Mouse (Mus musculus) intestine, embryonic 16.5 days (tissue): ENCODE data around the gene Ugt1a2. TPM values are rescaled to one million over a fixed set of nuclear protein-coding genes. Genes with fewer than 3 reads are reported as not detected.

Experiments used
- ATAC-seq: fragments of 200-750 bp; cut with Nextera tagmentation; 2 replicates; pipeline ENCODE4 v1.8.0; 2017; ENCODE audit warnings: moderate TSS enrichment, moderate library complexity
- H3K27ac ChIP-seq: fragments of 300-500 bp; sonication (generic); 2 replicates; pipeline ENCODE4 v1.5.1; 2014; ENCODE audit warnings: mild to moderate bottlenecking, low read length
- H3K27me3 ChIP-seq: fragments of 300-500 bp; sonication (generic); replicated peaks from 2 replicates; pipeline ENCODE4 v1.6.1; 2014; ENCODE audit warnings: low read length, control low read depth, mixed read lengths; ENCODE audit not compliant: control insufficient read depth, insufficient read depth
- H3K36me3 ChIP-seq: fragments of 300-500 bp; sonication (generic); 2 replicates; pipeline ENCODE4 v1.6.1; 2014; ENCODE audit warnings: low read length, control low read depth; ENCODE audit not compliant: control insufficient read depth, insufficient read depth
- H3K4me1 ChIP-seq: fragments of 300-500 bp; sonication (generic); 2 replicates; pipeline ENCODE4 v1.6.1; 2014; ENCODE audit warnings: low read length, control low read depth, mixed read lengths; ENCODE audit not compliant: control insufficient read depth, insufficient read depth
- H3K4me2 ChIP-seq: fragments of 300-500 bp; sonication (generic); 2 replicates; pipeline ENCODE4 v1.6.1; 2014; ENCODE audit warnings: low read depth, low read length, control low read depth
- H3K4me3 ChIP-seq: fragments of 300-500 bp; sonication (generic); 2 replicates; pipeline ENCODE4 v1.5.1; 2014; ENCODE audit warnings: mild to moderate bottlenecking, low read length
- H3K9ac ChIP-seq: fragments of 300-500 bp; sonication (generic); 2 replicates; pipeline ENCODE4 v1.6.1; 2014; ENCODE audit warnings: low read depth, low read length
- H3K9me3 ChIP-seq: fragments of 300-500 bp; sonication (generic); 2 replicates; pipeline ENCODE4 v1.6.1; 2016; ENCODE audit warnings: low read length, control low read depth; ENCODE audit not compliant: control insufficient read depth
- WGBS: fragments of 180-500 bp; shearing (Covaris S2); extraction: QIAGEN DNeasy Blood & Tissue Kit; methylation state at CpG from one replicate; pipeline ENCODE4 v1.1.7; 2014; 5-methylcytosine and 5-hydroxymethylcytosine counted together
- polyA plus RNA-seq: library from polyadenylated mRNA; unstranded; fragments of >200 nt; fragmentation: Nextera tagmentation; extraction: Ambion mirVana; gene quantifications from 2 replicates; pipeline ENCODE4 v1.2.1, GENCODE M21; 2015

Ugt1a2 gene
- polyA plus RNA-seq, 1 experiment from 2014 or later, result not detected

- Histone ChIP-seq H3K36me3 (no peaks in the 10 kb centered on the region), H3K27ac (no peak overlapping the region), H3K27me3 (no peaks in the 10 kb centered on the region), H3K4me2 (no peak overlapping the region), H3K9ac (no peak overlapping the region), H3K4me3 (no peak overlapping the region), H3K9me3 (peaks cover 64% of the 10 kb centered on the region), H3K4me1 (no peaks in the 10 kb centered on the region)
- no peak for ATAC-seq
- 73% methylated on average over 5 of the region's 5 CpGs for WGBS
Observed at GRCm38 (mm10) chr1:88237311-88237710, 36.9 kb downstream of the Ugt1a2 start.

- WGBS, result 79% methylated on average over 6 of the region's 6 CpGs
- no peak for ATAC-seq
- H3K27ac ChIP-seq, result no peak overlapping the region
Observed at GRCm38 (mm10) chr1:88238771-88239170, 38.4 kb downstream of the Ugt1a2 start.

GRCm38 (mm10) chr1:88240072-88240471, 39.7 kb downstream of the Ugt1a2 start:
- no peak overlapping the region for H3K4me2 ChIP-seq
- H3K4me1 ChIP-seq, result no peaks in the 10 kb centered on the region
- H3K27me3 ChIP-seq, result no peaks in the 10 kb centered on the region
- H3K9me3 ChIP-seq, result peaks cover 67% of the 10 kb centered on the region
- H3K36me3 ChIP-seq, result no peaks in the 10 kb centered on the region
- WGBS, result 71% methylated on average over 5 of the region's 5 CpGs
- no peak for ATAC-seq
- H3K9ac ChIP-seq, result no peak overlapping the region
- H3K27ac ChIP-seq, result no peak overlapping the region
- no peak overlapping the region for H3K4me3 ChIP-seq

More at GRCm38 (mm10) chr1:88238771-88239170, 38.4 kb downstream of the Ugt1a2 start:
- H3K9ac ChIP-seq, result no peak overlapping the region
- H3K36me3 ChIP-seq, result no peaks in the 10 kb centered on the region
- H3K4me3 ChIP-seq, result no peak overlapping the region
- no peak overlapping the region for H3K4me2 ChIP-seq
- peaks cover 67% of the 10 kb centered on the region for H3K9me3 ChIP-seq
- H3K27me3 ChIP-seq, result no peaks in the 10 kb centered on the region
- H3K4me1 ChIP-seq, result no peaks in the 10 kb centered on the region

GRCm38 (mm10) chr1:88240579-88240978, 40.2 kb downstream of the Ugt1a2 start:
- Histone ChIP-seq H3K36me3 (no peaks in the 10 kb centered on the region), H3K9ac (no peak overlapping the region), H3K4me2 (no peak overlapping the region), H3K9me3 (peaks cover 66% of the 10 kb centered on the region), H3K4me3 (no peak overlapping the region), H3K4me1 (no peaks in the 10 kb centered on the region), H3K27ac (no peak overlapping the region), H3K27me3 (no peaks in the 10 kb centered on the region)
- 72% methylated on average over 4 of the region's 4 CpGs for whole genome bisulfite sequencing
- 0 out of 2 replicates have a peak, but pooled peaks have one; percentile 7 for ATAC-seq

GRCm38 (mm10) chr1:88243861-88244260, 43.5 kb downstream of the Ugt1a2 start:
- Histone ChIP-seq H3K9ac (no peak overlapping the region), H3K4me2 (no peak overlapping the region), H3K27me3 (no peaks in the 10 kb centered on the region), H3K9me3 (peaks cover 51% of the 10 kb centered on the region), H3K4me3 (no peak overlapping the region), H3K36me3 (no peaks in the 10 kb centered on the region), H3K27ac (no peak overlapping the region), H3K4me1 (no peaks in the 10 kb centered on the region)
- WGBS, result 65% methylated on average over 5 of the region's 5 CpGs
- no peak for ATAC-seq

- Histone ChIP-seq H3K4me2 (no peak overlapping the region), H3K4me1 (no peaks in the 10 kb centered on the region), H3K9ac (no peak overlapping the region), H3K27me3 (no peaks in the 10 kb centered on the region), H3K9me3 (peaks cover 60% of the 10 kb centered on the region), H3K36me3 (no peaks in the 10 kb centered on the region), H3K4me3 (no peak overlapping the region), H3K27ac (no peak overlapping the region)
- peak; percentile 5; the same call in 1 of the 2 replicates for ATAC-seq
- WGBS, result 77% methylated on average over 6 of the region's 6 CpGs
Observed at GRCm38 (mm10) chr1:88245881-88246280, 45.5 kb downstream of the Ugt1a2 start.

GRCm38 (mm10) chr1:88246386-88246785, 46.0 kb downstream of the Ugt1a2 start:
- Histone ChIP-seq H3K4me3 (no peak overlapping the region), H3K4me1 (no peaks in the 10 kb centered on the region), H3K9ac (no peak overlapping the region), H3K36me3 (no peaks in the 10 kb centered on the region), H3K27ac (no peak overlapping the region), H3K27me3 (no peaks in the 10 kb centered on the region), H3K4me2 (no peak overlapping the region), H3K9me3 (peaks cover 58% of the 10 kb centered on the region)
- no peak for ATAC-seq
- WGBS, result 49% methylated on average over 6 of the region's 6 CpGs

GRCm38 (mm10) chr1:88247660-88248059, 47.3 kb downstream of the Ugt1a2 start:
- no peak overlapping the region for H3K27ac ChIP-seq
- no peak overlapping the region for H3K4me2 ChIP-seq
- 58% methylated on average over 2 of the region's 2 CpGs for WGBS
- peaks cover 51% of the 10 kb centered on the region for H3K9me3 ChIP-seq
- no peaks in the 10 kb centered on the region for H3K4me1 ChIP-seq
- no peak overlapping the region for H3K4me3 ChIP-seq
- no peaks in the 10 kb centered on the region for H3K36me3 ChIP-seq
- H3K9ac ChIP-seq, result no peak overlapping the region
- H3K27me3 ChIP-seq, result no peaks in the 10 kb centered on the region
- no peak for ATAC-seq

GRCm38 (mm10) chr1:88248658-88249057, 48.3 kb downstream of the Ugt1a2 start:
- ATAC-seq, result no peak
- Histone ChIP-seq H3K9me3 (peaks cover 44% of the 10 kb centered on the region), H3K36me3 (no peaks in the 10 kb centered on the region), H3K9ac (no peak overlapping the region), H3K4me3 (no peak overlapping the region), H3K27me3 (no peaks in the 10 kb centered on the region), H3K27ac (no peak overlapping the region), H3K4me2 (no peak overlapping the region), H3K4me1 (no peaks in the 10 kb centered on the region)
- 68% methylated on average over 4 of the region's 4 CpGs for WGBS

GRCm38 (mm10) chr1:88249596-88249995, 49.2 kb downstream of the Ugt1a2 start:
- no peak for ATAC-seq
- 76% methylated on average over 7 of the region's 7 CpGs for WGBS
- Histone ChIP-seq H3K4me3 (no peak overlapping the region), H3K27me3 (no peaks in the 10 kb centered on the region), H3K9ac (no peak overlapping the region), H3K27ac (no peak overlapping the region), H3K36me3 (no peaks in the 10 kb centered on the region), H3K4me1 (no peaks in the 10 kb centered on the region), H3K9me3 (peaks cover 38% of the 10 kb centered on the region), H3K4me2 (no peak overlapping the region)
